Mouse (Mus musculus): Measurements from ENCODE around the gene Bcl11a.

GRCm38 (mm10) chr11:24136084-24136785 lies 58.4 kb downstream of the Bcl11a start:
- TF ChIP-seq GATA1 (IDR thresholded peaks at IDR 0.05; ENCODE audit: low read length): 0 out of 2 replicates have a peak, but pooled peaks have one; percentile 42
- no peak for TF ChIP-seq TAL1 (IDR thresholded peaks at IDR 0.05; ENCODE audit: low read length)

All from erythroblast, embryonic 14.5 days (primary cell).